Comparison of ENCODE assay signal across 26 mouse cellular contexts in genomic region chr17:12147830-12148229, GRCm38 (mm10). TPM values are rescaled to one million over a fixed set of nuclear protein-coding genes. Genes with fewer than 3 reads are reported as not detected.
DNase-seq lines count a peak whose midpoint lies in the region; ATAC-seq and TF ChIP-seq lines count a peak whose summit lies in the region.
"Had no signal": no experiment of that assay in that cellular context is flagged by ENCODE, and none has a peak within 500 bp of the region (broad histone marks: within the 10 kb centered on the region; RNA-seq: fewer than 3 reads in every experiment).

No protein-coding gene starts in this region.

- H3K9me3 ChIP-seq in liver, embryonic 13.5 days (replicated peaks): no peaks in the 10 kb centered on the region
- no peaks in the 10 kb centered on the region for H3K9me3 ChIP-seq in lung, embryonic 14.5 days (ENCODE audit: low read depth, low read length)
- H3K9me3 ChIP-seq in hindbrain, embryonic 14.5 days (ENCODE audit: control insufficient read depth, low read length): no peaks in the 10 kb centered on the region
- H3K9me3 ChIP-seq: embryonic facial prominence, embryonic 13.5 days; embryonic facial prominence, embryonic 15.5 days; forebrain, embryonic 10.5 days; forebrain, embryonic 12.5 days had no signal

- H3K36me3 ChIP-seq in liver, embryonic 13.5 days: peaks cover 29% of the 10 kb centered on the region
- peaks cover 12% of the 10 kb centered on the region for H3K36me3 ChIP-seq in lung, embryonic 14.5 days (ENCODE audit: insufficient read depth)
- H3K36me3 ChIP-seq in hindbrain, embryonic 14.5 days (replicated peaks; ENCODE audit: control insufficient read depth, insufficient read depth): peaks cover 7% of the 10 kb centered on the region

- no peak for TF ChIP-seq CTCF in lung, embryonic 14.5 days (IDR thresholded peaks at IDR 0.05; ENCODE audit: low read depth)

- H3K4me2 ChIP-seq in liver, embryonic 13.5 days: no peak overlapping the region
- no peak overlapping the region for H3K4me2 ChIP-seq in lung, embryonic 14.5 days
- H3K4me2 ChIP-seq in hindbrain, embryonic 14.5 days (replicated peaks): no peak overlapping the region
- H3K4me2 ChIP-seq: embryonic facial prominence, embryonic 13.5 days; embryonic facial prominence, embryonic 15.5 days; forebrain, embryonic 12.5 days had no signal

- no peaks in the 10 kb centered on the region for H3K27me3 ChIP-seq in liver, embryonic 13.5 days
- no peaks in the 10 kb centered on the region for H3K27me3 ChIP-seq in lung, embryonic 14.5 days (ENCODE audit: insufficient read depth, low read length)
- no peaks in the 10 kb centered on the region for H3K27me3 ChIP-seq in hindbrain, embryonic 14.5 days (ENCODE audit: control insufficient read depth, insufficient read depth, low read length)
- H3K27me3 ChIP-seq: embryonic facial prominence, embryonic 13.5 days; embryonic facial prominence, embryonic 15.5 days; forebrain, embryonic 12.5 days; Patski had no signal

- H3K4me1 ChIP-seq in liver, embryonic 13.5 days (replicated peaks): peaks cover 64% of the 10 kb centered on the region
- 0 out of 2 replicates have a peak, but pooled peaks cover 6% of the 10 kb centered on the region for H3K4me1 ChIP-seq in lung, embryonic 14.5 days (ENCODE audit: insufficient read depth)
- no peaks in the 10 kb centered on the region for H3K4me1 ChIP-seq in hindbrain, embryonic 14.5 days (replicated peaks; ENCODE audit: control insufficient read depth, insufficient read depth, low read length)
- H3K4me1 ChIP-seq: embryonic facial prominence, embryonic 13.5 days; forebrain, embryonic 10.5 days; forebrain, embryonic 12.5 days had no signal

- no peak for DNase-seq in liver, embryonic 13.5 days
- DNase-seq in liver: no peak
- peak; percentile 58 for DNase-seq in lung, embryonic 14.5 days
- DNase-seq in lung, postnatal 10 days: no peak
- no peak for DNase-seq in hindbrain, embryonic 14.5 days (ENCODE audit: low spot score)
- DNase-seq in layer of hippocampus, adult 11-12 months (ENCODE audit: low spot score): no peak
- DNase-seq: adrenal gland, adult 2 months; adrenal gland, postnatal 10 days; adrenal gland, postnatal 25 days; cerebellum, adult 11 months; cerebellum, adult 18-20 months; cerebellum, adult 8-10 months; cerebellum, adult 9-11 months; cerebellum, postnatal 14 days; cerebellum, postnatal 36 days; embryo, embryonic 11 days had no signal

- H3K27ac ChIP-seq in liver, embryonic 13.5 days: 0 out of 2 replicates have a peak overlapping the region, but pooled peaks have one; percentile 37
- no peak overlapping the region for H3K27ac ChIP-seq in lung, embryonic 14.5 days (ENCODE audit: low read depth)
- H3K27ac ChIP-seq in hindbrain, embryonic 14.5 days: no peak overlapping the region
- H3K27ac ChIP-seq: embryonic facial prominence, embryonic 13.5 days; embryonic facial prominence, embryonic 15.5 days; forebrain, embryonic 10.5 days; forebrain, embryonic 12.5 days had no signal

- no peak overlapping the region for H3K9ac ChIP-seq in liver, embryonic 13.5 days
- H3K9ac ChIP-seq in lung, embryonic 14.5 days: no peak overlapping the region
- no peak overlapping the region for H3K9ac ChIP-seq in hindbrain, embryonic 14.5 days
- H3K9ac ChIP-seq: embryonic facial prominence, embryonic 13.5 days; embryonic facial prominence, embryonic 15.5 days; forebrain, embryonic 12.5 days had no signal

- ATAC-seq in liver, embryonic 13.5 days (ENCODE audit: low read depth): no peak
- ATAC-seq in lung, embryonic 14.5 days (ENCODE audit: insufficient read depth): no peak
- ATAC-seq in megakaryocyte progenitor cell, adult 5-6 weeks (replicated peaks; ENCODE audit: poor library complexity): peak; percentile 26; the same call in 1 of the 2 replicates
- ATAC-seq in hindbrain, embryonic 14.5 days (ENCODE audit: low FRiP score): no peak
- ATAC-seq: activated CD4-positive, CD25-positive, alpha-beta regulatory T cell, adult 4 months; forebrain, embryonic 14.5 days; forebrain, embryonic 16.5 days; Patski had no signal

- H3K4me3 ChIP-seq in liver, embryonic 13.5 days (replicated peaks): no peak overlapping the region
- H3K4me3 ChIP-seq in lung, embryonic 14.5 days (ENCODE audit: low read depth, low read length): no peak overlapping the region
- H3K4me3 ChIP-seq in hindbrain, embryonic 14.5 days (replicated peaks; ENCODE audit: low read length): no peak overlapping the region
- H3K4me3 ChIP-seq: embryonic facial prominence, embryonic 13.5 days; embryonic facial prominence, embryonic 15.5 days; erythroblast, embryonic 14.5 days; forebrain, embryonic 10.5 days; forebrain, embryonic 12.5 days had no signal

- WGBS in liver, embryonic 13.5 days (ENCODE audit: insufficient replicate concordance): 81% methylated on average over 4 of the region's 4 CpGs
- 72% methylated on average over 4 of the region's 4 CpGs for WGBS in lung, embryonic 14.5 days
- WGBS in hindbrain, embryonic 14.5 days: 91% methylated on average over 4 of the region's 4 CpGs

RNA-seq across cellular contexts. Expression of gene Agpat4, which starts 29.3 kb away (rescaled TPM):
- polyA plus RNA-seq in liver, embryonic 13.5 days (2015; fragmentation: Nextera tagmentation; extraction: Ambion mirVana): 27.3 and 28.7 TPM in 2 replicates
- polyA plus RNA-seq in lung, embryonic 14.5 days (2014; fragmentation: Nextera tagmentation; extraction: Ambion mirVana): 27.4 and 28.2 TPM in 2 replicates
- total RNA-seq in megakaryocyte progenitor cell, adult 5-6 weeks (2015): 0.81 and 1.7 TPM in 2 replicates
- 0.54 and 2.6 TPM in 2 replicates for total RNA-seq in megakaryocyte progenitor cell, adult 5-6 weeks (2017)
- 36.1 and 38.2 TPM in 2 replicates for polyA plus RNA-seq in hindbrain, embryonic 14.5 days (2014; fragmentation: Nextera tagmentation; extraction: Ambion mirVana)
